Mouse (Mus musculus) limb, embryonic 13.5 days (tissue): ENCODE data around the gene Rhbdl2. TPM values are rescaled to one million over a fixed set of nuclear protein-coding genes. Genes with fewer than 3 reads are reported as not detected.
A peak's percentile ranks its signal among the peaks of the same experiment; 100 is the strongest.

Source experiments
- ATAC-seq: fragments of 200-750 bp; cut with Nextera tagmentation; 2 replicates; pipeline ENCODE4 v1.8.0; 2017; ENCODE audit warnings: low read depth, moderate number of reproducible peaks, moderate TSS enrichment; ENCODE audit not compliant: low FRiP score
- H3K27ac ChIP-seq: fragments of 300-500 bp; sonication (generic); 2 replicates; pipeline ENCODE4 v1.5.1; 2015; ENCODE audit warnings: inconsistent platforms, mild to moderate bottlenecking, moderate library complexity
- H3K27me3 ChIP-seq: fragments of 300-500 bp; sonication (generic); 2 replicates; pipeline ENCODE4 v1.6.1; 2015; ENCODE audit warnings: mild to moderate bottlenecking, inconsistent platforms
- H3K36me3 ChIP-seq: fragments of 300-500 bp; sonication (generic); 2 replicates; pipeline ENCODE4 v1.6.1; 2015; ENCODE audit warnings: inconsistent platforms, mild to moderate bottlenecking, moderate library complexity
- H3K4me1 ChIP-seq: fragments of 300-500 bp; sonication (generic); 2 replicates; pipeline ENCODE4 v1.6.1; 2015; ENCODE audit warnings: inconsistent platforms
- H3K4me2 ChIP-seq: fragments of 300-500 bp; sonication (generic); replicated peaks from 2 replicates; pipeline ENCODE4 v1.6.1; 2015; ENCODE audit warnings: inconsistent platforms, mild to moderate bottlenecking, moderate library complexity
- H3K4me3 ChIP-seq: fragments of 300-500 bp; sonication (generic); 2 replicates; pipeline ENCODE4 v1.5.1; 2015; ENCODE audit warnings: moderate library complexity, mild to moderate bottlenecking, inconsistent platforms
- H3K9ac ChIP-seq: fragments of 300-500 bp; sonication (generic); 2 replicates; pipeline ENCODE4 v1.6.1; 2015; ENCODE audit warnings: mild to moderate bottlenecking, inconsistent platforms
- H3K9me3 ChIP-seq: fragments of 300-500 bp; sonication (generic); 2 replicates; pipeline ENCODE4 v1.6.1; 2016; ENCODE audit warnings: inconsistent platforms
- WGBS: fragments of 180-500 bp; shearing (Covaris S2); methylation state at CpG from one replicate; pipeline ENCODE4 v1.1.7; 2015; 5-methylcytosine and 5-hydroxymethylcytosine counted together
- polyA plus RNA-seq: library from polyadenylated mRNA; unstranded; fragments of >200 nt; fragmentation: Nextera tagmentation; extraction: Ambion mirVana; gene quantifications from 2 replicates; pipeline ENCODE4 v1.2.1, GENCODE M21; 2015

Rhbdl2 gene
- polyA plus RNA-seq, 1 experiment from 2014 or later, result 3.3 TPM

GRCm38 (mm10) chr4:123768234-123768633 lies 19.4 kb upstream of the Rhbdl2 start:
- Histone ChIP-seq H3K9me3 (no peaks in the 10 kb centered on the region), H3K27me3 (no peaks in the 10 kb centered on the region), H3K4me3 (no peak overlapping the region), H3K36me3 (no peaks in the 10 kb centered on the region), H3K27ac (no peak overlapping the region), H3K4me1 (no peaks in the 10 kb centered on the region), H3K4me2 (no peak overlapping the region), H3K9ac (no peak overlapping the region)
- WGBS, result 81% methylated on average over 4 of the region's 4 CpGs
- no peak for ATAC-seq

DNA sequence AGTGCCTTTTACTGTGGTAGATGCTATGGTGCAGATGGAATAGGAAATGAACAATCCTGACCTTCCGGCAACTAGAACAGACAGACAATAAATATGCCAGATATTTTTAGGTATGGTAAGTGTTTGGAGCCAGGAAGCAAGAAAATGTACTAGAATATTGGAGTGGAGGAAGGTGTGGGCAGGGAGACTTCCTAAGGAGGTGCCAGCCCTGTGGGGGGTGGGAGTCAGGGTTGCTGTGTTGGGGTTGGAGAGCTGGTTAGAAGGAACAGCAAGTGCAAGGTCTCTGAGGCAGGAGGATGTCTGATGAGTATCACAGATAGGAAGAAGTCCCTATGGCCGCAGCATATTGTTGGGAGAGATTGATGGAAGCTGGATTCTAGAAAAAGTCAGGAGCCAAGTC lies 5.0 kb downstream of the Rhbdl2 start:
- WGBS, result 78% methylated on average over 2 of the region's 2 CpGs
- Histone ChIP-seq H3K4me2 (no peak overlapping the region), H3K4me3 (no peak overlapping the region), H3K4me1 (peaks cover 11% of the 10 kb centered on the region), H3K36me3 (no peaks in the 10 kb centered on the region), H3K27ac (no peak overlapping the region), H3K9ac (no peak overlapping the region), H3K27me3 (no peaks in the 10 kb centered on the region), H3K9me3 (no peaks in the 10 kb centered on the region)
- no peak for ATAC-seq

DNA sequence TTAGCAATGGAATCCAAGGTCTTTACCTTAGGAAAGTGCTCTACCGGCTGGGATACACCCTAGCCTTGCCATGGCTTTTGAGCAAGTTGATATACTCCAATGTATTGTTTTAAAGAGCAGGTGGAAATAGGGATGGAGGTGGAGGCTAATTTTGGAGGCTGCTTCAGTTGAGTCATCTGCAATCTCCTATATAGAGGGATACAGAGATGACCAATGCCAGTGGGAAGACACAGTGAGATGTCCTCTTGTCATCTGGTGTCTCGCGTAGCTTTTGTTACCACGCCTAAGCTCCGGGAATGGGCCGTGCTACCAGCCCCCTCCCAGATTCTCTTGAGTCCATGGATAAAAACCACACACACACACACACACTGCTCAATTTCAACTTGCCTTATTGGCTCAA lies 5.5 kb downstream of the Rhbdl2 start:
- ATAC-seq, result no peak
- Histone ChIP-seq H3K4me3 (no peak overlapping the region), H3K9ac (no peak overlapping the region), H3K36me3 (no peaks in the 10 kb centered on the region), H3K4me1 (peaks cover 9% of the 10 kb centered on the region), H3K4me2 (no peak overlapping the region), H3K27me3 (no peaks in the 10 kb centered on the region), H3K9me3 (no peaks in the 10 kb centered on the region), H3K27ac (no peak overlapping the region)
- 95% methylated on average over 6 of the region's 6 CpGs for WGBS

GRCm38 (mm10) chr4:123795057-123795456 lies 7.4 kb downstream of the Rhbdl2 start:
- H3K36me3 ChIP-seq, result no peaks in the 10 kb centered on the region
- no peak for ATAC-seq
- H3K4me2 ChIP-seq, result no peak overlapping the region
- no peaks in the 10 kb centered on the region for H3K27me3 ChIP-seq
- WGBS, result 59% methylated on average over 2 of the region's 2 CpGs
- no peak overlapping the region for H3K27ac ChIP-seq
- peaks cover 4% of the 10 kb centered on the region; the same call in 1 of the 2 replicates for H3K4me1 ChIP-seq
- no peak overlapping the region for H3K9ac ChIP-seq
- no peak overlapping the region for H3K4me3 ChIP-seq
- H3K9me3 ChIP-seq, result no peaks in the 10 kb centered on the region

GRCm38 (mm10) chr4:123797403-123797802 lies 9.7 kb downstream of the Rhbdl2 start:
- Histone ChIP-seq H3K9me3 (no peaks in the 10 kb centered on the region), H3K4me2 (no peak overlapping the region), H3K9ac (no peak overlapping the region), H3K27ac (no peak overlapping the region), H3K27me3 (no peaks in the 10 kb centered on the region), H3K4me3 (no peak overlapping the region), H3K36me3 (no peaks in the 10 kb centered on the region), H3K4me1 (peaks cover 4% of the 10 kb centered on the region; the same call in 1 of the 2 replicates)
- 57% methylated on average over 3 of the region's 3 CpGs for WGBS
- no peak; the same call in 1 of the 2 replicates for ATAC-seq

GRCm38 (mm10) chr4:123797856-123798255 lies 10.2 kb downstream of the Rhbdl2 start:
- Histone ChIP-seq H3K4me1 (peaks cover 4% of the 10 kb centered on the region; the same call in 1 of the 2 replicates), H3K27me3 (no peaks in the 10 kb centered on the region), H3K9me3 (no peaks in the 10 kb centered on the region), H3K4me2 (no peak overlapping the region), H3K36me3 (no peaks in the 10 kb centered on the region), H3K4me3 (no peak overlapping the region), H3K9ac (no peak overlapping the region), H3K27ac (no peak overlapping the region)
- WGBS, result 33% methylated on average over 7 of the region's 7 CpGs
- peak; percentile 73 for ATAC-seq

GRCm38 (mm10) chr4:123803642-123804041 lies 16.0 kb downstream of the Rhbdl2 start:
- Histone ChIP-seq H3K4me1 (no peaks in the 10 kb centered on the region), H3K36me3 (no peaks in the 10 kb centered on the region), H3K27me3 (no peaks in the 10 kb centered on the region), H3K4me2 (no peak overlapping the region), H3K9ac (no peak overlapping the region), H3K4me3 (no peak overlapping the region), H3K27ac (no peak overlapping the region), H3K9me3 (no peaks in the 10 kb centered on the region)
- whole genome bisulfite sequencing, result 43% methylated on average over 6 of the region's 6 CpGs
- ATAC-seq, result no peak

DNA sequence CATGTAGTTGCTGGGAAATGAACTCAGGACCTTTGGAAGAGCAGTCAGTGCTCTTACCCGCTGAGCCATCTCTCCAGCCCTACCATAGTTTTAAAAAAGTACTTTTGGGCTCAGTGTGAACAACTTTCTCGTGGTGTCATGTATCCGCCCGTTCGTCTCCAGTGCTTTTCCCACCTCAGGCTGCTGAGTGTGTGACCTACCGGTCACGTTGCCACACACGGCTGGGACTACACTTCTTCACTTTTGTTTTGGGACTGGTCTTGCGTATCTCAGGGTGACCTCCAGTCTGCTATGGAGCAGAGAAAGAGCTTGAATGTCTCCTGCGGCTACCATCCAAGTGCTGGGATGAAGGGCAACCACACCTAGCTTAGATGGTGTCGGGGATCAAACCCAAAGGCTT lies 20.6 kb downstream of the Rhbdl2 start:
- no peak for ATAC-seq
- Histone ChIP-seq H3K9ac (no peak overlapping the region), H3K4me3 (no peak overlapping the region), H3K9me3 (no peaks in the 10 kb centered on the region), H3K36me3 (no peaks in the 10 kb centered on the region), H3K27ac (no peak overlapping the region), H3K4me1 (no peaks in the 10 kb centered on the region), H3K27me3 (no peaks in the 10 kb centered on the region), H3K4me2 (no peak overlapping the region)
- 89% methylated on average over 11 of the region's 11 CpGs for WGBS

GRCm38 (mm10) chr4:123810475-123811295 lies 23.0 kb downstream of the Rhbdl2 start:
- 82% methylated on average over 12 of the region's 12 CpGs for WGBS
- no peaks in the 10 kb centered on the region for H3K27me3 ChIP-seq
- no peak overlapping the region for H3K4me3 ChIP-seq
- no peaks in the 10 kb centered on the region for H3K36me3 ChIP-seq
- H3K4me1 ChIP-seq, result no peaks in the 10 kb centered on the region
- no peak overlapping the region for H3K4me2 ChIP-seq
- no peak for ATAC-seq
- no peak overlapping the region for H3K27ac ChIP-seq
- no peaks in the 10 kb centered on the region for H3K9me3 ChIP-seq
- no peak overlapping the region for H3K9ac ChIP-seq

DNA sequence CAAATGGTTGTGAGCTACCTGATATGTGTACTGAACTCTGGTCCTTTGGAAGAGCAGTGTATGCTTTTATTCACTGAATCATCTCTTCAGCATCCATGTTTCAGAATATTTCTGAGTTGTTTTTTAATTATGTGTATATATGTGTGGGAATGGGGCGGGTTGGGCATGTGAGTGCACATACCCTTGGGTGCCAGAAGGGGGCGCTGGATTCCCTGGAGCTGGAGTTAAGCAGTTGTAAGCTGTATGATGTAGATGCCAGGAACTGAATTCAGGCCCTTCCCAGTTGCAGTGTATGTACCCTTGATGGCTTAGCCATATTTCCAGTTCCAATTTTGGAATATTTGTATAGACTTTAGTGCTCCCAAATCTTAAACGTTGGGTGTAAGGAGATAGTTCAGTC lies 24.9 kb downstream of the Rhbdl2 start:
- Histone ChIP-seq H3K27ac (no peak overlapping the region), H3K4me3 (no peak overlapping the region), H3K4me2 (no peak overlapping the region), H3K27me3 (no peaks in the 10 kb centered on the region), H3K9me3 (no peaks in the 10 kb centered on the region), H3K9ac (no peak overlapping the region), H3K36me3 (no peaks in the 10 kb centered on the region), H3K4me1 (no peaks in the 10 kb centered on the region)
- WGBS, result 79% methylated on average over 3 of the region's 3 CpGs
- ATAC-seq, result no peak

DNA sequence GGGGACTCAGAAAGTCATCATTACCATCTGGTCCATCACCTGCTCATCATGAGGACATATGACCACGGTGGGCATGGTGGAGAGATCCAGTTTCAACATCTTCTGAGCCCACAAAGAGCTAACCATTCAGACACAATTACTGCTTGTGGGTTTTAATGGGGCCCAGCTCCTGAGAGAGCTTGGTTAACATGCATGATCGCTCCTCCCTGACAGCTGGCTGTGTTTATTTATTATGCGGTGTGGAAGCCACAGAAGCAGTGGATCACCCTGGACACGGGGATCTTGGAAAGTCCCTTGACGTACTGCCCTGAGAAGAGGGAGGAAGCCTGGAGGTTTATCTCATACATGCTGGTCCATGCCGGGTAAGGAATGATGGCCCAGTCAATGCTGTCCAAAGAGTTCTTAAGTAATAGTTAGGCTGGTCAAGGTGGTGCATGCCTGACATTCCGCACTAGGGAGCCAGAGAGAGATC lies 26.4 kb downstream of the Rhbdl2 start:
- Histone ChIP-seq H3K9me3 (no peaks in the 10 kb centered on the region), H3K4me1 (no peaks in the 10 kb centered on the region), H3K36me3 (no peaks in the 10 kb centered on the region), H3K4me3 (no peak overlapping the region), H3K27ac (no peak overlapping the region), H3K27me3 (no peaks in the 10 kb centered on the region), H3K9ac (no peak overlapping the region), H3K4me2 (no peak overlapping the region)
- no peak for ATAC-seq
- 78% methylated on average over 7 of the region's 7 CpGs for WGBS

DNA sequence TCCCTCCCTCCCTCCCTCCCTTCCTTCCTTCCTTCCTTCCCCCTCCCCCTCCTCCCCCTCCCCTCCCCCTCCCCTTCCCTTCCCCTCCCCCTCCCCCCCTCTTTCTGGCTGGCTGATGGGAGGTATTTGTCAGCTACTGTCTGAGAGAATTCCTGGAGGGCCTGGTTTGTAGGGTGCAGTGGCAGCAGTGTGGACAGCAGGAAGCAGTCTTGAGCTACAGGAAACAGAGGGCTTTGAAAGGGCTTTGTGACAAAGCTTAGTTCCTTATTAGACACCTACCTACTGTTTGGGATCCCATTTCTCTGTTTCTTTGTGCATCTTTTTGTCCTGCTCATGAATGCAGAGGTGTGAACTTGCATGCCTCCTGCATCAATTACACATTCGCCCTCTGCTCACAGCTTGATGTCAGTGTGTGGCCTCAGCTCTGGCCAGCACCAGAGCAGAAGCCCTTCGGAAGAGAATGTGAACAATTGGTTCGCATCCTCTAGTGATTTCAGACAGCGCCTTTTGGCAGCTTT lies 31.5 kb downstream of the Rhbdl2 start:
- H3K9ac ChIP-seq, result no peak overlapping the region
- no peak overlapping the region for H3K4me3 ChIP-seq
- no peak overlapping the region for H3K4me2 ChIP-seq
- H3K4me1 ChIP-seq, result no peaks in the 10 kb centered on the region
- H3K27me3 ChIP-seq, result no peaks in the 10 kb centered on the region
- no peak for ATAC-seq
- H3K36me3 ChIP-seq, result no peaks in the 10 kb centered on the region
- H3K27ac ChIP-seq, result no peak overlapping the region
- no peaks in the 10 kb centered on the region for H3K9me3 ChIP-seq
- WGBS, result 36% methylated on average over 4 of the region's 4 CpGs

DNA sequence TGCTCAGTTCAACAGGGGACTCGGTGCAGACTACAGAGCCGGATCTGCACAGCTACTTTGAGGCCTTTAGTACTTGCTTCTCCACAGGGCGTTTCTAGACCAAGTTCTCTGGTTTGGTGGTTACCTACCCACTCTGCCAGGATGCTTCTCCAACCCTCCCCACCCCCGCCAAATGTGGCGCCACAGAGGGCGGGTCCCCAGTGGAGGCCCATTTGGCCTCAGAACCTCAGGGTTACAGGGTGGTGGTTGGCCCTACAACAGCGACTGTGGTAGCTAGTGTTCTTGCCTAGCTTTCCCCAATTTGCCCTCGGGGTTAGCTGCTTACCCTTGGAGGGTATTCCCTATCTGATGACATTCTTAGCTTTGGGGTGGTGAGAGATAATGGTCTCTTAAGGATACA lies 54.5 kb downstream of the Rhbdl2 start:
- no peak overlapping the region for H3K27ac ChIP-seq
- no peak overlapping the region for H3K9ac ChIP-seq
- H3K27me3 ChIP-seq, result no peaks in the 10 kb centered on the region
- no peak overlapping the region for H3K4me2 ChIP-seq
- H3K4me3 ChIP-seq, result no peak overlapping the region
- ATAC-seq, result no peak
- WGBS, result 88% methylated on average over 8 of the region's 8 CpGs
- no peaks in the 10 kb centered on the region for H3K36me3 ChIP-seq
- no peaks in the 10 kb centered on the region for H3K4me1 ChIP-seq
- H3K9me3 ChIP-seq, result no peaks in the 10 kb centered on the region
